1 mouse cellular context compared by ENCODE assay signal in genomic region chr13:112800597-112801380, GRCm38 (mm10).
A peak's percentile ranks its signal among the peaks of the same experiment; 100 is the strongest.
TF ChIP-seq lines count a peak whose summit lies in the region.

Plpp1 (plus strand) TSS chr13:112800792.

TF ChIP-seq in CH12.LX, 34 proteins besides CTCF, POLR2A, EP300 and RAD21 (continued from another document):
- TF ChIP-seq RCOR1 (conservative IDR thresholded peaks at IDR 0.05; ENCODE audit: low read depth, low read length): no peak
- TF ChIP-seq MAFK (IDR thresholded peaks at IDR 0.05; ENCODE audit: insufficient replicate concordance, low read length): no peak
- peak; percentile 92 for TF ChIP-seq ZMIZ1 (IDR thresholded peaks at IDR 0.05; ENCODE audit: low read depth, low read length)
- peak; percentile 89 for TF ChIP-seq NELFE (IDR thresholded peaks at IDR 0.05; ENCODE audit: low read depth, low read length)
- TF ChIP-seq TCF12 (IDR thresholded peaks at IDR 0.05; ENCODE audit: low read depth, low read length): peak; percentile 61
- TF ChIP-seq GABPA (IDR thresholded peaks at IDR 0.05; ENCODE audit: insufficient replicate concordance, low read depth, low read length): no peak
- TF ChIP-seq BHLHE40 (IDR thresholded peaks at IDR 0.05; ENCODE audit: low read depth, low read length): no peak
- no peak for TF ChIP-seq CHD2 (IDR thresholded peaks at IDR 0.05; ENCODE audit: low read length)
- 0 out of 2 replicates have a peak, but pooled peaks have one; percentile 65 for TF ChIP-seq POLR2AphosphoS2 (IDR thresholded peaks at IDR 0.05; ENCODE audit: low read depth, low read length)
- peak; percentile 63; the same call in 1 of the 2 replicates for TF ChIP-seq TBP (conservative IDR thresholded peaks at IDR 0.05; ENCODE audit: low read depth, low read length)
